Mouse (Mus musculus) stomach, embryonic 15.5 days (tissue): ENCODE results near the gene Apol7a. TPM values are rescaled to one million over a fixed set of nuclear protein-coding genes. Genes with fewer than 3 reads are reported as not detected.
"Not testable (repeated sequence)": the region's sequence is repeated elsewhere in the genome, so short reads cannot be mapped to it uniquely, and the experiment has no call there.

Source experiments
- ATAC-seq: fragments of 200-750 bp; cut with Nextera tagmentation; 2 replicates; pipeline ENCODE4 v1.8.0; 2017; ENCODE audit warnings: low read depth, moderate number of reproducible peaks, moderate TSS enrichment; ENCODE audit not compliant: insufficient read depth, low FRiP score
- H3K27ac ChIP-seq: fragments of 300-500 bp; sonication (generic); 2 replicates; pipeline ENCODE4 v1.5.1; 2015; ENCODE audit warnings: mild to moderate bottlenecking, inconsistent platforms
- H3K27me3 ChIP-seq: fragments of 300-500 bp; sonication (generic); replicated peaks from 2 replicates; pipeline ENCODE4 v1.6.1; 2015; ENCODE audit warnings: inconsistent platforms
- H3K36me3 ChIP-seq: fragments of 300-500 bp; sonication (generic); 2 replicates; pipeline ENCODE4 v1.6.1; 2015; ENCODE audit warnings: inconsistent platforms
- H3K4me1 ChIP-seq: fragments of 300-500 bp; sonication (generic); 2 replicates; pipeline ENCODE4 v1.6.1; 2015; ENCODE audit warnings: inconsistent platforms
- H3K4me2 ChIP-seq: fragments of 300-500 bp; sonication (generic); 2 replicates; pipeline ENCODE4 v1.6.1; 2015; ENCODE audit warnings: mild to moderate bottlenecking, inconsistent platforms
- H3K4me3 ChIP-seq: fragments of 300-500 bp; sonication (generic); replicated peaks from 2 replicates; pipeline ENCODE4 v1.5.1; 2015; ENCODE audit warnings: inconsistent platforms
- H3K9ac ChIP-seq: fragments of 300-500 bp; sonication (generic); 2 replicates; pipeline ENCODE4 v1.6.1; 2015; ENCODE audit warnings: inconsistent platforms
- H3K9me3 ChIP-seq: fragments of 300-500 bp; sonication (generic); 2 replicates; pipeline ENCODE4 v1.6.1; 2016; ENCODE audit warnings: inconsistent platforms
- WGBS: fragments of 180-500 bp; shearing (Covaris S2); methylation state at CpG from one replicate; pipeline ENCODE4 v1.1.7; 2015; 5-methylcytosine and 5-hydroxymethylcytosine counted together
- polyA plus RNA-seq: library from polyadenylated mRNA; unstranded; fragments of >200 nt; fragmentation: Nextera tagmentation; extraction: Ambion mirVana; gene quantifications from 2 replicates; pipeline ENCODE4 v1.2.1, GENCODE M21; 2015

The Apol7a gene
- 4.6 and 4.9 TPM in 2 replicates for polyA plus RNA-seq

GRCm38 (mm10) chr15:77399027-77399426, at the start of gene Apol7a:
TSS of gene Apol7a (minus strand) at chr15:77399110.
- not testable (repeated sequence) for H3K4me3 ChIP-seq

DNA sequence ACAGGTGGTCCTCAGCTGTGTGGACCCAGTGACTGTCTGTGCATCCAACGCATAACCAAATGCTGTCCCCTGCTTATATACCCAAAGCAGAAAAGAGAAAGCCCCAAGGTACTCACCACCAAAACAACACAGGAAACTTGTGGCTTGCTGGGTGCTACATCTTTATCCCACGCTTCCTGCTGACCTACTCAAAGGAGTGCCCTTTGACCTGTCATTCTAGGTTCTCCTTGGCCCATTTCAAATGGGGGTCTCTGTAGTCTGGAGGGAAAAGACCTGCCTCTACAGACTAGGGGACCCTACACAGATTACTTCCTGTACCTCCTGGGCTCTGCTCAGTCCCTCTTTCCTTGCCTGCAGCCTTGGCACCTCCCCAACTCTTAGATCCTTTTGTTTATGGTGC, 48.5 kb upstream of the Apol7a start, which contains the start of gene Apol7b:
Apol7b (minus strand) TSS at position 101 of the 400 bp plus-strand sequence.
- H3K4me3 ChIP-seq, H3K27ac ChIP-seq, H3K9ac ChIP-seq, H3K4me2 ChIP-seq, H3K4me1 ChIP-seq, H3K27me3 ChIP-seq, H3K9me3 ChIP-seq, ATAC-seq, H3K36me3 ChIP-seq: not testable (repeated sequence)
- 79% methylated on average over 2 of the region's 2 CpGs for WGBS

More at GRCm38 (mm10) chr15:77399027-77399426, at the start of gene Apol7a:
- H3K27ac ChIP-seq: peak within 1 kb of the TSS; percentile 71; the same call in 1 of the 2 replicates
- 52% methylated on average over 9 of the region's 9 CpGs for WGBS
- H3K4me1 ChIP-seq, H3K9ac ChIP-seq, H3K27me3 ChIP-seq, H3K36me3 ChIP-seq, H3K9me3 ChIP-seq: not testable (repeated sequence)
- 0 out of 2 replicates have a peak, but pooled peaks have one; percentile 33 for ATAC-seq
- H3K4me2 ChIP-seq: 0 out of 2 replicates have a peak within 1 kb of the TSS, but pooled peaks have one; percentile 9

DNA sequence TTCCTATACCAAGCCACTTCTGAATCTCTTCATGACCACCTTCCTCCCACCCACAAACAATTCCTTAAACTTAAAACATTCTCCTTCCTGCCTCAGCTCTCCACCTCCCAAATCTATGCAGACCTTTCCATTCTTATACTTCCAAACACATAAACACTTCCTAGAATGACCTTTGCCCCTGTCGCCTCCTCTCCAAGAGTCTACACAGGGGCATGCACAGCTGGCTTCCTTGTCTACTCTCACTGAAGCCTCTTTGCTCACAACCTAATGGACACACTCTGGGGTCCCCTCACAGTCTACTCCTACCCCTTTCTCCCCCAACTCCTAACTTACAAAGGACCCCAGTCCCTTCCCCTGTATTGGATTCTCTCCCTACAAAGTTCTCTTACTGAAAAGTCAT, 46.8 kb upstream of the Apol7a start:
- H3K9ac ChIP-seq, H3K9me3 ChIP-seq, H3K27ac ChIP-seq, H3K27me3 ChIP-seq, ATAC-seq, H3K4me2 ChIP-seq, H3K4me1 ChIP-seq, H3K36me3 ChIP-seq, H3K4me3 ChIP-seq: not testable (repeated sequence)
- 60% methylated on average over 1 of the region's 1 CpGs for WGBS

- not testable (repeated sequence) for H3K4me2 ChIP-seq, ATAC-seq, H3K9me3 ChIP-seq, H3K4me3 ChIP-seq, H3K27ac ChIP-seq, H3K36me3 ChIP-seq, H3K27me3 ChIP-seq, H3K4me1 ChIP-seq, H3K9ac ChIP-seq
- WGBS: 80% methylated on average over 8 of the region's 8 CpGs
These were observed 45.8 kb upstream of the Apol7a start for GRCm38 (mm10) chr15:77444746-77445145.

- WGBS: 42% methylated on average over 9 of the region's 10 CpGs
- not testable (repeated sequence) for H3K36me3 ChIP-seq, H3K9me3 ChIP-seq, H3K4me2 ChIP-seq, H3K4me3 ChIP-seq, H3K4me1 ChIP-seq, H3K27ac ChIP-seq, H3K27me3 ChIP-seq, H3K9ac ChIP-seq
- 0 out of 2 replicates have a peak, but pooled peaks have one; percentile 53 for ATAC-seq
These were observed 30.0 kb upstream of the Apol7a start for GRCm38 (mm10) chr15:77428690-77429448.

- H3K4me2 ChIP-seq: not testable (repeated sequence)
- WGBS: 58% methylated on average over 3 of the region's 7 CpGs
These were observed 24.0 kb upstream of the Apol7a start for GRCm38 (mm10) chr15:77422925-77423324.

DNA sequence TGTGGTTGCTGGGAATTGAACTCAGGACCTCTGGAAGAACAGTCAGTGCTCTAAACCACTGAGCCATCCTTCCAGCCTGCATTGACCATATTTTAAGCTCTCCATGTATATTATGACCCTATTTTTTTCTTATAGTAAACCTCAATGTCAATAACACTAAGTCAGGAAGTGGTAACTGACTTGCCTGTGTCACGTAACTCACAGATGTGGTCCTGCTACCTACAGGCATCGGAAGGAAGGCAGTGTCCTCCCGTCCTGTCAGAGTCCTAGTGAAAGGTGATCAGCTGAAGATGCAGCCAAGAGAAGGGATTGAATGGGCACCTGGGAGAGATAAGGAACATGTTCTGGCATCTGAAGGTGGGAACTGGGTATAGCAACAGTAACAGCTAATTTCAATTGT, 20.7 kb upstream of the Apol7a start:
- not testable (repeated sequence) for H3K9me3 ChIP-seq, H3K27me3 ChIP-seq, H3K4me3 ChIP-seq, H3K4me2 ChIP-seq, H3K9ac ChIP-seq, H3K27ac ChIP-seq, ATAC-seq, H3K4me1 ChIP-seq, H3K36me3 ChIP-seq
- WGBS: no CpG with 5 or more reads among the region's 3 CpGs

More at GRCm38 (mm10) chr15:77422925-77423324, 24.0 kb upstream of the Apol7a start:
- not testable (repeated sequence) for H3K36me3 ChIP-seq, H3K9me3 ChIP-seq, ATAC-seq, H3K4me1 ChIP-seq, H3K27ac ChIP-seq, H3K27me3 ChIP-seq, H3K4me3 ChIP-seq, H3K9ac ChIP-seq

- not testable (repeated sequence) for ATAC-seq, H3K9ac ChIP-seq, H3K4me2 ChIP-seq, H3K4me3 ChIP-seq, H3K36me3 ChIP-seq, H3K27me3 ChIP-seq, H3K4me1 ChIP-seq, H3K9me3 ChIP-seq, H3K27ac ChIP-seq
- 17% methylated on average over 5 of the region's 10 CpGs for WGBS
These were observed 17.9 kb upstream of the Apol7a start for GRCm38 (mm10) chr15:77416655-77417333.

- H3K4me3 ChIP-seq, H3K9ac ChIP-seq, H3K27ac ChIP-seq, H3K36me3 ChIP-seq, H3K4me2 ChIP-seq, ATAC-seq, H3K27me3 ChIP-seq, H3K9me3 ChIP-seq, H3K4me1 ChIP-seq: not testable (repeated sequence)
- 65% methylated on average over 2 of the region's 2 CpGs for WGBS
These were observed 16.7 kb upstream of the Apol7a start for GRCm38 (mm10) chr15:77415653-77416052.

DNA sequence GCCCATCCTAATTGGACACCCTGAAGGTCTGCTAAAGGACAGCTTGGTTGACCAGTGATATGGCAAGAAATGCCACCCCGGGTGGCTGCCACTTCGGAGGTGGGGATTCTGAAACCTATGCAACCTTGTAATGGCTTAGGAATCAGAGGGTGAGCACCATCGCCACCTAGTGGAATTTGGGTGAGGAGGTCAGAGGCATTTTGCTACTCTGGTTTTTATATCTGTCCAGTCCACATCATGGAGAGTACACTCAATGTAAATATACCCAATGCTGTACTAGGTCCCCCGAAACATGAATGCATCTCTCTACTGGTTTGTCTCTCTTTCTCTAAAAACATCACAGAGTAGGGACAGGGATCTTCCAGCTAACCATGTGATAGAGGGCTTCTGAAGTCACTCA, 13.8 kb upstream of the Apol7a start:
- ATAC-seq, H3K36me3 ChIP-seq, H3K9me3 ChIP-seq, H3K4me2 ChIP-seq, H3K27ac ChIP-seq, H3K27me3 ChIP-seq, H3K4me3 ChIP-seq, H3K4me1 ChIP-seq, H3K9ac ChIP-seq: not testable (repeated sequence)
- 11% methylated on average over 4 of the region's 4 CpGs for WGBS

DNA sequence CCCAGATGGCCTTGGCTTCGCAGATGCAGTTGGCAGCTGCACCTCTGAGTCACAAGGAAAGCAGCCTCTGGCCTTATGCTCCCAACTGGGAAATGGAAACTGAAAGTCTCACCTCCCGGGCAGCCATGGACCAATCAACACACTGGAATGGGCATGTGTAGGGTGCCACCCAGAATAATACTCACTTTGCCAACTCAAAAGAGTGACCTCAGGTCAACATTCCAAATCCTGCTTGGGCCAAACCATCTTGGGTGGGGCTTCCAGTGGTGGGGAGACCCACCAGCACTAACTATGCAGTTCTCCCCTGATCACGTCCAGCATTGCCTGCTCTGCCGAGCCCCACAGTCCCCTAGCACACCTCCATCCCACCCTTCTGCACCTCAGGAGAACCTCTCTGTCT, 12.1 kb upstream of the Apol7a start, which contains the start of gene Apol9a:
Apol9a (minus strand) TSS at position 101 of the 400 bp plus-strand sequence.
- not testable (repeated sequence) for ATAC-seq, H3K9me3 ChIP-seq, H3K27me3 ChIP-seq, H3K9ac ChIP-seq, H3K27ac ChIP-seq, H3K4me3 ChIP-seq, H3K4me1 ChIP-seq, H3K4me2 ChIP-seq, H3K36me3 ChIP-seq
- WGBS: 63% methylated on average over 1 of the region's 4 CpGs

GRCm38 (mm10) chr15:77406370-77406769, 7.5 kb upstream of the Apol7a start:
- not testable (repeated sequence) for H3K27me3 ChIP-seq, ATAC-seq, H3K4me2 ChIP-seq, H3K27ac ChIP-seq, H3K4me3 ChIP-seq, H3K4me1 ChIP-seq, H3K9ac ChIP-seq, H3K9me3 ChIP-seq, H3K36me3 ChIP-seq
- WGBS: 60% methylated on average over 10 of the region's 10 CpGs
